Mouse (Mus musculus) liver, adult (tissue): Measurements from ENCODE around the gene Dnase2b.

ENCODE experiments used
- GATA4 ChIP-seq: IDR thresholded peaks from 2 replicates; pipeline ENCODE4 v1.6.1; 2014; ENCODE audit warnings: mild to moderate bottlenecking, low read length; ENCODE audit not compliant: insufficient replicate concordance

Gene Dnase2b

GRCm38 (mm10) chr3:146615496-146615895 is at the start of gene Dnase2b:
Gene Dnase2b, minus strand, starts transcription at chr3:146615596.
- no peak for TF ChIP-seq GATA4

- TF ChIP-seq GATA4 = no peak
Measured at GRCm38 (mm10) chr3:146661907-146662306, 46.5 kb upstream of the Dnase2b start.

DNA sequence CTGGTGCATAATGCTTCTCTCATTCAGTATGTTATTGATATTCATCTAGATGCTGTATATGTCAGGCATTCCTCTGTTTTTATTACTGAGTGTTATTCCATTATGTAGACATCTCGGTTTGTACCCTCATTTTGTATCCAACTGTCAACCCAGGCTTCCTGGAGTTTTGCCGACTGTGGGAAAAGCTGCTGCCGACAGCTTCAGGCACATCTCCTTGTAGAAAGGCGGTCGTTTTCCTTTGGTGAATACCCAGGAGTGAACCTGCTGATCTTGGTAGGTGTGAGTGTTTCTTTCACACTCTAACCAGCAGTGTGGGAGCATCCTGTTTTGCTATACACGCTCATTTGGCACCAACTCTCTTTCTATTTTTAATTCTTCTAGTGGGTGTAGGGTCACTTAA is 45.6 kb upstream of the Dnase2b start:
- TF ChIP-seq GATA4 = no peak

- TF ChIP-seq GATA4 = no peak
Measured at GRCm38 (mm10) chr3:146659321-146659720, 43.9 kb upstream of the Dnase2b start.

GRCm38 (mm10) chr3:146658061-146658639 is 42.8 kb upstream of the Dnase2b start:
- no peak for TF ChIP-seq GATA4

- TF ChIP-seq GATA4 = no peak
Measured at GRCm38 (mm10) chr3:146657433-146657832, 42.0 kb upstream of the Dnase2b start.

GRCm38 (mm10) chr3:146655111-146655577 is 39.7 kb upstream of the Dnase2b start:
- TF ChIP-seq GATA4 = no peak

- no peak for TF ChIP-seq GATA4
Measured at GRCm38 (mm10) chr3:146653692-146654091, 38.3 kb upstream of the Dnase2b start.

DNA sequence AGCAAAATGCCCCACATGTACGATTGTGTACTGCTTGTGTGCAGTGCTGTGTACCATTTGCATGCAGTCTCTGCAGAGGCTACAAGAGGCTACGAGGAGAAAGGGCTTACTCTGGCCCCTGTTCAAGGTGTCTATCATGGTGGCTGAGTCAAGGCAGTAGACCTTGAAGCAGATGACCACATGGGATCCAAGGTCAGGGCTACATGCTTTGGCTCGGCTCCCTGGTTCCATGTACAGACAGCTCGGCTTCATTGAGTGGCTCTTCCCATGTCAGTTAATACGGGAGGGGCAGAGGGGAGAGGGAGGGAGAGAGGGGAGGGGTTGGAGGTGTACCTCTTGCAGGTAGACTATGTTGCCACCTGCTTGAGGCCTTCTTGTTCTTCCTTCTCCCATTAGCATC is 37.0 kb upstream of the Dnase2b start:
- TF ChIP-seq GATA4 = no peak

GRCm38 (mm10) chr3:146651217-146651616 is 35.8 kb upstream of the Dnase2b start, which contains the start of gene 4930503B20Rik:
Gene 4930503B20Rik, minus strand, starts transcription at chr3:146651317.
- TF ChIP-seq GATA4 = no peak

DNA sequence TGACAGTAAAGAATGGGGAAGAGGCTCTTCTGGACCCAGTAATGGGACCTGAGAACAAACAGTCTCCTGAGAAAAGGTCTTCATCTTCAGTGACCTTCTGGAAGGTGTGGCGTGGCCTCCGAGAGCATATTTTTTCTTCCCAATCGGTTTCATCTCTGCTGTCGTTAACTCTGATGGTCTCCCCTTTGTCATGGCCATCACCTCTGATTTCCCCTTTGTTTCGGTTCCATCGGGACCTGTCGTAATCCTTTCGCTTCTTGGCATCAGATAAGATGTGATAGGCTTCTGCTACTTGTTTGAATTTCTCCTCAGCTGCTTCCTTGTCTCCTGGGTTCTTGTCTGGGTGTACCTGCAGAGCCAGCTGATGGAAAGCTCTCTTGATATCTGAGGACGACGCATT is 35.3 kb upstream of the Dnase2b start:
- no peak for TF ChIP-seq GATA4

GRCm38 (mm10) chr3:146649311-146649894 is 34.0 kb upstream of the Dnase2b start:
- no peak for TF ChIP-seq GATA4

DNA sequence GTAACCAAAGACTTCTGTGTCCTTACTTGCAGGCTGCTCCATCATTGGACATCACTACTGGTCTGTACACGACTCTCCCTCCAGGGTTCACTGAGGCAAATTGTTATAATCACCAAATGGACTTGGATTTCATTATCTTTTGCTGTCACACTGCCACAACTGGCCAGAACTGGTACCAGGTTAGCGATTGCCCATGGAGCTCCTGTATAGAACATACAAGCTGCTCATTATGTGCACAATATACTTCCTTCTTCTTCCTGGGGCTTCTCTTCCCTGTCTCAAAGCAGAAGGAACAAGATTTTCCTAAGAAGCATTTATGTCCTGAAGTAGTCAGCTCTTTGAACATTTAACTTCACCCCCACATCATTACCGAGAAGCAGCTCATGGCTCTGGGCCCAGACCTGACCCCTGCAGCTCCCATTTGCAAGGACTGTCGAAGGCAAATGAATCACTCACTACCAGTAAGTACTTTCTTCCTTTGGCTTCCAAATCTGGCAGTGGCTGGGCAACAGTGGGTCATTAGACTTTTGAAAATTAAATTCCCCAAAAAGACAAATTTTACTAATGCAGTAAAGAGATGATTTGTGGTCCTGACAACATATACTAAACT is 26.5 kb upstream of the Dnase2b start:
- TF ChIP-seq GATA4 = no peak

- no peak for TF ChIP-seq GATA4
Measured at GRCm38 (mm10) chr3:146632506-146632905, 17.1 kb upstream of the Dnase2b start.

DNA sequence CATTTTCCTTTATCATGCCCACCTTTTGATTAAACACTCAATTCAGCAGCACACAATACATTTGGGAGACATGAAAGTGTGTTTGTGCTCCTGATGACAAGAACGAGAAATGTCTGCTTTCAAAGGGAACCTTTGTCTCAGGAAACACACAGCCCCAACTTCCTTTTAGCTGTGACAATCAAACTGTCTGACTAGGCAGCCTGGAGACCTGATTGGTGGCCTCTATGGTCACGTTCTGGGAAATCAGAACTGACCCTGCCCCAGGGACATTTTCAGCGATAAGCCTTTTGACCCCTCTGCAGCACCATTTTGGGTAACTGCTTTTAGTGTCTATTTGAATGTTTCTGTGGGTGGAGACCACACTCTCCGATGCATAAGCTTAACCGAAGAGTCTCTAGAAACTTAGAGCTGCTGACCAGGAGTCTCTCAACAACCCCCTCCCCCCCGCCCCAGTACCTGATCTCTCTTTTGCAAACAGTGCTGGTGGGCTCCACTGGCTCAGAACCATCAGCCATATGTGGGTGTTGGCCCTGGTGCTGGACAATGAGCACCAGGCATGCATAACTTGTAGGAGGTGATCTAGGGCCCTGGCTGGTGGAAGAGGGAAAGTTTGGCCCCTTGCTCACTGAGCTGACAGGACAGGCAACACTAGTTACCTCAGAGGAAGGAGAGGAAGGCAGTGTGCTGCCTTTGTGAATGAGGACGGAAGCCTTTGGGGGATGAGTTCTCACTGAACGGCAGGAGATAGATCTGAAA is 13.0 kb upstream of the Dnase2b start:
- TF ChIP-seq GATA4 = no peak

GRCm38 (mm10) chr3:146625766-146626165 is 10.4 kb upstream of the Dnase2b start:
- TF ChIP-seq GATA4 = no peak
